In genomic region chr2:32165040-32165800, GRCm38 (mm10) we compare ENCODE assay signal across 10 mouse cellular contexts. TPM values are rescaled to one million over a fixed set of nuclear protein-coding genes. Genes with fewer than 3 reads are reported as not detected.
DNase-seq lines count a peak whose midpoint lies in the region; ATAC-seq and TF ChIP-seq lines count a peak whose summit lies in the region.
"Had no signal": no experiment of that assay in that cellular context is flagged by ENCODE, and none has a peak within 500 bp of the region (broad histone marks: within the 10 kb centered on the region; RNA-seq: fewer than 3 reads in every experiment).

No protein-coding gene starts in this region.

- no peaks in the 10 kb centered on the region for H3K36me3 ChIP-seq in kidney, embryonic 14.5 days (ENCODE audit: control insufficient read depth, insufficient read depth, low read length)
- peaks cover 0 to 43% of the 10 kb centered on the region in 2 experiments for H3K36me3 ChIP-seq in CH12.LX (replicated peaks in 1 of 2; ENCODE audit: control insufficient read depth in 1 of 2, insufficient read depth in 1 of 2, low read length in 1 of 2)
- H3K36me3 ChIP-seq in liver, embryonic 14.5 days (replicated peaks; ENCODE audit: control insufficient read depth, insufficient read depth, low read depth): no peaks in the 10 kb centered on the region
- no peaks in the 10 kb centered on the region for H3K36me3 ChIP-seq in midbrain, embryonic 15.5 days (replicated peaks)

- ATAC-seq in kidney, embryonic 14.5 days (ENCODE audit: low FRiP score, low TSS enrichment): no peak
- peak; percentile 45 for ATAC-seq in activated CD4-positive, CD25-positive, alpha-beta regulatory T cell, adult 4 months
- ATAC-seq in liver, embryonic 14.5 days (ENCODE audit: insufficient read depth): peak; percentile 27; the same call in 1 of the 2 replicates
- ATAC-seq in midbrain, embryonic 15.5 days (replicated peaks): no peak

- 73% methylated on average over 11 of the region's 11 CpGs for WGBS in kidney, embryonic 14.5 days
- 71% methylated on average over 11 of the region's 11 CpGs for whole genome bisulfite sequencing in liver, embryonic 14.5 days (ENCODE audit: insufficient replicate concordance)
- WGBS in midbrain, embryonic 15.5 days: 88% methylated on average over 11 of the region's 11 CpGs

- DNase-seq in kidney, adult 18-20 months: peak; percentile 57
- no peak for DNase-seq in CH12.LX (ENCODE audit: extremely low read depth)
- no peak for DNase-seq in liver, embryonic 14.5 days (ENCODE audit: low read depth in 3 of 3, low spot score in 3 of 3)
- DNase-seq in cerebellum, adult 9-11 months: no peak
- DNase-seq in left cerebral cortex, postnatal 10 days (ENCODE audit: extremely low spot score in 1 of 2, low spot score in 2 of 2): no peak
- DNase-seq: heart, adult 18-20 months had no signal

- H3K4me3 ChIP-seq in kidney, embryonic 14.5 days (ENCODE audit: low read length): no peak overlapping the region
- peak overlapping the region in 1 of 3 experiments; percentile 8 for H3K4me3 ChIP-seq in CH12.LX (replicated peaks in 1 of 3; ENCODE audit: low read depth in 2 of 3, low read length in 2 of 3, poor library complexity in 1 of 3)
- no peak overlapping the region for H3K4me3 ChIP-seq in liver, embryonic 14.5 days (ENCODE audit: insufficient read depth in 1 of 2, low read depth in 2 of 2, low read length in 2 of 2)
- H3K4me3 ChIP-seq in midbrain, embryonic 15.5 days: no peak overlapping the region
- H3K4me3 ChIP-seq: embryonic facial prominence, embryonic 13.5 days had no signal

- no peak overlapping the region for H3K27ac ChIP-seq in kidney, embryonic 14.5 days (ENCODE audit: low read depth, low read length)
- peak overlapping the region; percentile 80 for H3K27ac ChIP-seq in CH12.LX (ENCODE audit: insufficient read depth, low read depth)
- peak overlapping the region; percentile 58 for H3K27ac ChIP-seq in liver, embryonic 14.5 days
- H3K27ac ChIP-seq in midbrain, embryonic 15.5 days: no peak overlapping the region
- H3K27ac ChIP-seq: embryonic facial prominence, embryonic 13.5 days had no signal

- TF ChIP-seq EP300 in CH12.LX (IDR thresholded peaks at IDR 0.05; ENCODE audit: low read length): no peak
- no peak for TF ChIP-seq EP300 in liver, embryonic 14.5 days (IDR thresholded peaks at IDR 0.05; ENCODE audit: low read depth)

- no peak overlapping the region for H3K4me2 ChIP-seq in kidney, embryonic 14.5 days (replicated peaks; ENCODE audit: low read depth, low read length)
- peak overlapping the region; percentile 48 for H3K4me2 ChIP-seq in CH12.LX (ENCODE audit: insufficient read depth, low read depth, poor library complexity, severe bottlenecking)
- H3K4me2 ChIP-seq in liver, embryonic 14.5 days (ENCODE audit: low read depth): peak overlapping the region; percentile 40
- H3K4me2 ChIP-seq in midbrain, embryonic 15.5 days: no peak overlapping the region
- H3K4me2 ChIP-seq: embryonic facial prominence, embryonic 13.5 days had no signal

- no peak for TF ChIP-seq CTCF in CH12.LX (conservative IDR thresholded peaks at IDR 0.05 in 1 of 2, IDR thresholded peaks at IDR 0.05 in 1 of 2; ENCODE audit: low read depth in 2 of 2, low read length in 2 of 2)
- TF ChIP-seq CTCF in liver, embryonic 14.5 days (IDR thresholded peaks at IDR 0.05; ENCODE audit: low read depth): no peak

- no peak overlapping the region for H3K9ac ChIP-seq in kidney, embryonic 14.5 days (ENCODE audit: low read depth, low read length)
- H3K9ac ChIP-seq in CH12.LX (ENCODE audit: insufficient read depth, low read depth): peak overlapping the region; percentile 39
- H3K9ac ChIP-seq in liver, embryonic 14.5 days (replicated peaks): peak overlapping the region; percentile 28; the same call in 1 of the 2 replicates
- no peak overlapping the region for H3K9ac ChIP-seq in midbrain, embryonic 15.5 days

- peaks cover 96% of the 10 kb centered on the region for H3K79me2 ChIP-seq in CH12.LX (replicated peaks; ENCODE audit: control insufficient read depth, extremely low read depth, insufficient read depth, poor library complexity, severe bottlenecking)

- H3K4me1 ChIP-seq in kidney, embryonic 14.5 days (ENCODE audit: control insufficient read depth, insufficient read depth, low read length): peaks cover 19% of the 10 kb centered on the region
- H3K4me1 ChIP-seq in CH12.LX (ENCODE audit: control insufficient read depth in 1 of 2, insufficient read depth in 2 of 2): peaks cover 41 to 91% of the 10 kb centered on the region in 2 experiments
- H3K4me1 ChIP-seq in liver, embryonic 14.5 days (replicated peaks; ENCODE audit: control insufficient read depth in 2 of 2, insufficient read depth in 2 of 2, low read length in 1 of 2): peaks cover 28 to 50% of the 10 kb centered on the region in 2 experiments
- peaks cover 60% of the 10 kb centered on the region for H3K4me1 ChIP-seq in midbrain, embryonic 15.5 days

- dilution Hi-C loops in CH12.LX (cut with MboI; ENCODE audit: extremely low pct_ligation_motif_present, extremely low pct_unique_long_range_greater_than_20kb, low sequenced_read_pairs): no loop called here

- in situ Hi-C loops in CH12.LX (cut with MboI; ENCODE audit: low pct_ligation_motif_present, low pct_unique_long_range_greater_than_20kb, low sequenced_read_pairs): no loop called here

- H3K27me3 ChIP-seq in kidney, embryonic 14.5 days (ENCODE audit: control insufficient read depth, insufficient read depth, low read length): no peaks in the 10 kb centered on the region
- no peaks in the 10 kb centered on the region for H3K27me3 ChIP-seq in CH12.LX (replicated peaks)
- no peaks in the 10 kb centered on the region for H3K27me3 ChIP-seq in liver, embryonic 14.5 days (ENCODE audit: control insufficient read depth, insufficient read depth, low read length)
- no peaks in the 10 kb centered on the region for H3K27me3 ChIP-seq in midbrain, embryonic 15.5 days (replicated peaks)
- H3K27me3 ChIP-seq: embryonic facial prominence, embryonic 13.5 days had no signal

- no peaks in the 10 kb centered on the region; the same call in 1 of the 2 replicates for H3K9me3 ChIP-seq in kidney, embryonic 14.5 days (ENCODE audit: control insufficient read depth, low read length)
- H3K9me3 ChIP-seq in CH12.LX (replicated peaks; ENCODE audit: low read length): peaks cover 5% of the 10 kb centered on the region
- no peaks in the 10 kb centered on the region for H3K9me3 ChIP-seq in liver, embryonic 14.5 days (ENCODE audit: control insufficient read depth, low read length)
- no peaks in the 10 kb centered on the region for H3K9me3 ChIP-seq in midbrain, embryonic 15.5 days
- H3K9me3 ChIP-seq: embryonic facial prominence, embryonic 13.5 days had no signal

- TF ChIP-seq POLR2A in CH12.LX (IDR thresholded peaks at IDR 0.05; ENCODE audit: low read depth, low read length): peak; percentile 17; the same call in 1 of the 2 replicates

- no peak for TF ChIP-seq RAD21 in CH12.LX (IDR thresholded peaks at IDR 0.05; ENCODE audit: low read depth, low read length)

- intact Hi-C loops in left cerebral cortex, postnatal 10 days (cut with DNase I): no loop called here

TF ChIP-seq in CH12.LX, 34 proteins besides CTCF, POLR2A, EP300 and RAD21:
- TF ChIP-seq HCFC1 (IDR thresholded peaks at IDR 0.05; ENCODE audit: low read depth, low read length) (no peak), MYC (IDR thresholded peaks at IDR 0.05; ENCODE audit: low read depth, low read length) (peak; percentile 31; the same call in 1 of the 2 replicates), MXI1 (IDR thresholded peaks at IDR 0.05; ENCODE audit: low read depth, low read length) (peak; percentile 41; the same call in 1 of the 2 replicates), MAX (IDR thresholded peaks at IDR 0.05; ENCODE audit: low read length) (peak; percentile 48; the same call in 1 of the 2 replicates)

RNA-seq across cellular contexts. Expression of gene Prrc2b, which starts 14.3 kb away (rescaled TPM):
- polyA plus RNA-seq in kidney, embryonic 14.5 days (2014; fragmentation: Nextera tagmentation; extraction: Ambion mirVana): 65.8 and 73.1 TPM in 2 replicates
- total RNA-seq in CH12.LX (2012; rRNA removed) (34.3 and 42.2 TPM in 2 replicates), CH12.LX (2014; rRNA removed) (7.6 TPM in 2 replicates)
- 54.7 and 59.9 TPM in 2 replicates for polyA plus RNA-seq in CH12.LX (2012; ENCODE audit: insufficient read length, low read depth)
- polyA plus RNA-seq in activated CD4-positive, CD25-positive, alpha-beta regulatory T cell, adult 4 months (2017; shearing (Covaris generic)): 10 to 100 TPM; 32.0 to 32.6 TPM
- 6.7 and 7.6 TPM in 2 replicates for polyA plus RNA-seq in liver, embryonic 14.5 days (2012; rRNA removed)
- polyA plus RNA-seq in liver, embryonic 14.5 days (2014; fragmentation: Nextera tagmentation; extraction: Ambion mirVana): 6.2 and 10.6 TPM in 2 replicates
- polyA plus RNA-seq in midbrain, embryonic 15.5 days (2015; fragmentation: Nextera tagmentation; extraction: Ambion mirVana): 85.4 and 92.2 TPM in 2 replicates
- total RNA-seq in left cerebral cortex, postnatal 10 days (2021): 100 to 1,000 TPM; 274 to 285 TPM

Comparison
In these comparisons a context has a peak if more than half of its experiments do, and no peak if none do; other contexts are left out.
1. ATAC-seq: peak in activated CD4-positive, CD25-positive, alpha-beta regulatory T cell, adult 4 months (single experiment) and liver, embryonic 14.5 days (single experiment); none in kidney, embryonic 14.5 days (single experiment) and midbrain, embryonic 15.5 days (single experiment).
2. H3K27ac ChIP-seq: peak in CH12.LX (single experiment) and liver, embryonic 14.5 days (single experiment); none in kidney, embryonic 14.5 days (single experiment) and midbrain, embryonic 15.5 days (single experiment).
3. H3K4me2 ChIP-seq: peak in CH12.LX (single experiment) and liver, embryonic 14.5 days (single experiment); none in kidney, embryonic 14.5 days (single experiment) and midbrain, embryonic 15.5 days (single experiment).
4. H3K9ac ChIP-seq: peak in CH12.LX (single experiment) and liver, embryonic 14.5 days (single experiment); none in kidney, embryonic 14.5 days (single experiment) and midbrain, embryonic 15.5 days (single experiment).